Mouse (Mus musculus) testis, adult 2 months (tissue): ENCODE measurements around the gene Dirc2. TPM values are rescaled to one million over a fixed set of nuclear protein-coding genes. Genes with fewer than 3 reads are reported as not detected.

ENCODE experiments used
- H3K27ac ChIP-seq: fragments of 200-500 bp; 2 replicates; pipeline ENCODE4 v1.5.1; 2012; ENCODE audit warnings: low read depth, low read length; ENCODE audit not compliant: control insufficient read depth, insufficient read depth
- H3K27me3 ChIP-seq: fragments of 200-500 bp; 2 replicates; pipeline ENCODE4 v1.6.1; 2012; ENCODE audit warnings: mild to moderate bottlenecking, low read length, moderate library complexity; ENCODE audit not compliant: control insufficient read depth, insufficient read depth
- H3K36me3 ChIP-seq: fragments of 200-500 bp; 2 replicates; pipeline ENCODE4 v1.6.1; 2012; ENCODE audit warnings: mild to moderate bottlenecking, low read length; ENCODE audit not compliant: control insufficient read depth, insufficient read depth
- H3K4me1 ChIP-seq: fragments of 200-500 bp; 2 replicates; pipeline ENCODE4 v1.6.1; 2012; ENCODE audit warnings: low read length; ENCODE audit not compliant: control insufficient read depth, insufficient read depth
- H3K4me3 ChIP-seq: fragments of 200-500 bp; 2 replicates; pipeline ENCODE4 v1.5.1; 2012; ENCODE audit warnings: low read depth, mild to moderate bottlenecking, low read length, moderate library complexity, mixed read lengths; ENCODE audit not compliant: control insufficient read depth
- CTCF ChIP-seq: fragments of 200-500 bp; IDR thresholded peaks from 2 replicates; pipeline ENCODE4 v1.5.1; 2012; ENCODE audit warnings: low read depth, mild to moderate bottlenecking, inconsistent platforms, low read length, moderate library complexity; ENCODE audit not compliant: control insufficient read depth, insufficient read depth, insufficient replicate concordance
- POLR2A ChIP-seq: fragments of 200-500 bp; IDR thresholded peaks from 2 replicates; pipeline ENCODE4 v1.6.1; 2012; ENCODE audit warnings: low read depth, mild to moderate bottlenecking, inconsistent platforms, low read length, moderate library complexity; ENCODE audit not compliant: control insufficient read depth
- polyA plus RNA-seq: library from polyadenylated mRNA; depleted of rRNA; stranded (reverse); fragments of >200 nt; gene quantifications from 2 replicates; pipeline ENCODE4 v1.2.3, GENCODE M21; 2012

Gene Dirc2
- polyA plus RNA-seq, 1 experiment = 3.5 TPM

- Histone ChIP-seq H3K27me3 (no peaks in the 10 kb centered on the region), H3K36me3 (no peaks in the 10 kb centered on the region), H3K27ac (no peak overlapping the region), H3K4me3 (peak overlapping the region; percentile 55), H3K4me1 (peaks cover 10% of the 10 kb centered on the region)
- TF ChIP-seq CTCF (no peak), POLR2A (no peak)
Measured at GRCm38 (mm10) chr16:35771141-35771540, 2.0 kb upstream of the Dirc2 start.

DNA sequence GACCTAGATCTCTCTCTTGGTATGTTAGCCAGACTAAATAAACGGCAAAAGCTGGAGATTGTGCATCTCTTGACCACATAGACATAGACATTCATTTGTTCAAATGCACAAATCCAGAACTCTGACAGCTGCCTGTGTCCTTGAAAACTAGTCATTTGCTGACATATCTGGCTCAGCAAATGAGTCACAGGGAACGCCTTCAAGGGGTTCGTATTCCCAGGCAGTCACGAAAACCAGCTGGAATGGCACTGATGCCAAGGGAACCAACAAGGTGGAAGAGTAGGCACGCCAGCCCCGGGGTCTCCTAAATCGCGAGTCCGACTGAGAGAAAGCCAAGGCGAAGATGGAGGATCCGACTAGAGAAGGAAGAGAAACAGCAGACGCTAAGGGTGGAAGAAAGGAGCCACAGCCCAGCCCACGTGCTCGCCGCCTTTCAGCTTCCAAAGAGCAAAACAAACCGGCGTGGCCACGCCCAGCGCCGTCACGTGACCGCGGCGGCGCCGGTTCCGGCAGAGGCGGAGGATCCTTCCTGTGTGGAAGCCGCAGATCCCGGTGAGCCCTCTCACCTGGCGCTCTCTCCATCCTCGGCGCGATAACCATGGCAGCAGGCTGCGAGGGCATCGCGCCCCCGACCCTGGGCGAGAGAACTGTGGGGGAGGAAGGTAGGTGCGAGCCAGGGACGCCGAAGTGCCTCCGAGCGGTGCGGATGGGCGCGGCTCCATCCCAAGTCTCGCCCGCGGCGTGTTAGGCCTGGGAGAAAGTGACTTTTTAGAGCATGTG lies 912 bp upstream of the Dirc2 start, which contains the start of gene Hspbap1:
TSS of gene Hspbap1 (plus strand) at position 498 of the 780 bp plus-strand sequence.
- H3K4me3 ChIP-seq = peak within 1 kb of the TSS; percentile 100
- TF ChIP-seq CTCF = peak; percentile 22; the same call in 1 of the 2 replicates
- TF ChIP-seq POLR2A = peak; percentile 87
- peak within 1 kb of the TSS; percentile 81 for H3K27ac ChIP-seq

GRCm38 (mm10) chr16:35768469-35768784 lies 729 bp downstream of the Dirc2 start:
- Histone ChIP-seq H3K27ac (no peak overlapping the region), H3K36me3 (no peaks in the 10 kb centered on the region), H3K4me1 (peaks cover 10% of the 10 kb centered on the region), H3K27me3 (no peaks in the 10 kb centered on the region), H3K4me3 (peak overlapping the region; percentile 77)
- no peak for TF ChIP-seq CTCF
- no peak for TF ChIP-seq POLR2A

More for the DNA sequence above, 912 bp upstream of the Dirc2 start, which contains the start of gene Hspbap1:
- H3K36me3 ChIP-seq = no peaks in the 10 kb centered on the region
- H3K4me1 ChIP-seq = peaks cover 10% of the 10 kb centered on the region
- H3K27me3 ChIP-seq = no peaks in the 10 kb centered on the region

GRCm38 (mm10) chr16:35766366-35766765 lies 2.8 kb downstream of the Dirc2 start:
- Histone ChIP-seq H3K4me1 (peaks cover 12% of the 10 kb centered on the region), H3K27me3 (no peaks in the 10 kb centered on the region), H3K27ac (no peak overlapping the region), H3K36me3 (no peaks in the 10 kb centered on the region), H3K4me3 (no peak overlapping the region)
- no peak for TF ChIP-seq POLR2A
- TF ChIP-seq CTCF = no peak

- TF ChIP-seq CTCF = no peak
- no peak for TF ChIP-seq POLR2A
- Histone ChIP-seq H3K4me1 (peaks cover 8% of the 10 kb centered on the region), H3K36me3 (no peaks in the 10 kb centered on the region), H3K27me3 (no peaks in the 10 kb centered on the region), H3K4me3 (no peak overlapping the region), H3K27ac (no peak overlapping the region)
Measured at GRCm38 (mm10) chr16:35765449-35765848, 3.7 kb downstream of the Dirc2 start.

DNA sequence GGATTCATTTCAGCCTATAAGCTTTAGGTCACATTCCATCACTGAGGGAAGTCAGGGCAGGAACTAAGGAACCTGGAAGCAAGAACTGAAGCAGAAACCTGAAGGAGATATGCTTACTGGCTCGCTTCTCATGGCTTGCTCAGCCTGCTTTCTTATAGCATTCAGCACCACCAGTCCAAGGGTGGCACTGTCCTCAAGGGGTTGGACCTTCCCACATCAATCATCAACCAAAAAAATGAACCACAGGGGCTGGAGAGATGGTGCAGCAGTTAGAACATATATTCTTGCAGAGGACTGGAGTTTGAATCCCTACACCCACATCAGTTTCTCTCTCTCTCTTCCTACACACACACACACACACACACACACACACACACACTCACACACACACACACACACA lies 4.2 kb downstream of the Dirc2 start:
- Histone ChIP-seq H3K27me3 (no peaks in the 10 kb centered on the region), H3K27ac (no peak overlapping the region), H3K4me3 (no peak overlapping the region), H3K36me3 (no peaks in the 10 kb centered on the region), H3K4me1 (peaks cover 6% of the 10 kb centered on the region)
- no peak for TF ChIP-seq POLR2A
- TF ChIP-seq CTCF = no peak

DNA sequence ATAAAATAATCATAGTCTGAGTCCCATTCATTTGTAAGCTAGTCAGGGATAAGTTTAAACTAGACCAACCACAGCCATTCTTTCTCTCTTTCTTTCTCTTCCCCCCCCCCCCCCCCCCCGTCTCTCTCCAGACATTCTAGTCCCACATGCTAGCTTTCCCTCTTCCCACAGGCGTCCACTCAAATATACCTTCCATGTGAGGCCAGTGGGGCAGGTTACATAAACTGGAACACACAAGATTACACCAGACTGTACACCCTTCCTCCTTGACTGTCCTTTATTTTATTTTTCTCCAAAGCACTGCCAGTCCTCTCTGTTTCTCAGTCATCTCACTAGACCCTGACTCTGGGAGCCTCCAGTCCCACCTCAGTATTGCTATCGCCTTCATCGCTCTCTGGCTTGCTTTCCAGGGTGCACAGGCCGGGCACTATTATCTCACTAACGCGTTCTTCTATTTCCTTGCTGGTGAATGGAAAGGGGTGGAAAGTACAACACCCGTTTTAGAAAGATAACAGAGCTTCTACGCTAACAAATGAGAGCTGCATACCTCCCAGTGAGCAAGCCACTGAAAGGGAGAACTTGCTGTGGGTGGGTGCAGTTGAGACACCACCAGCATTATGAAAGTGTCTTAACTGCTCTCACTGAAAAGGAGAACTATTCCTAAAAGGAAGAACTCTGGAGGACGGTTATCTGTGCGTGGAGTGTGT lies 5.4 kb downstream of the Dirc2 start:
- Histone ChIP-seq H3K4me1 (peaks cover 4% of the 10 kb centered on the region), H3K36me3 (no peaks in the 10 kb centered on the region), H3K27me3 (no peaks in the 10 kb centered on the region), H3K27ac (no peak overlapping the region), H3K4me3 (no peak overlapping the region)
- TF ChIP-seq POLR2A (no peak), CTCF (no peak)
